Mouse (Mus musculus): ENCODE data around the gene Smurf1. TPM values are rescaled to one million over a fixed set of nuclear protein-coding genes. Genes with fewer than 3 reads are reported as not detected.

Smurf1 gene
- polyA plus RNA-seq, 1 experiment, result 19.7 TPM

DNA sequence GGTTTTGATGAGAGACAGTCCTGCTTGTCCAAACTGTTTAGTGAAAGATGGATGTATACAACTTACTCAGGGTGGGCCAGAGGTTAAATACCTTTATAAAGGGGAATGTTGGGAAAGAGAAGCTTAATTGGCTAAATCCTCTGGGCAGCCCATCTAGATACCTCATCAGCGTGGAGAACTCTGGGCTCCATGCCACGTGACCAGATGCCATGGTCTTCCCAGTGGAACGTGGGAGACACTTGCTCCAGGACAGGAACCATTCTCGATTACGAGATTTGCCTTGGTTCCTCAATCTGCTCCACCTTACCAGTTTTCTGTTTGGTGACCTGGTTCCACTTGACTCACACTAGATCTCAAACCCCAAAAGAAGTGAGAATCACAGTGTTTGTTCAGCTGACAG lies 116.9 kb downstream of the Smurf1 start:
- Histone ChIP-seq H3K4me3 (ENCODE audit: low read depth, low read length) (no peak overlapping the region), H3K36me3 (ENCODE audit: control insufficient read depth, insufficient read depth, low read length, poor library complexity, severe bottlenecking) (peaks cover under 1% of the 10 kb centered on the region; the same call in 1 of the 2 replicates), H3K27ac (ENCODE audit: insufficient read depth, low read length) (no peak overlapping the region), H3K9ac (ENCODE audit: low read depth, poor library complexity, severe bottlenecking) (no peak overlapping the region), H3K4me1 (ENCODE audit: control insufficient read depth, insufficient read depth, low read length) (no peaks in the 10 kb centered on the region), H3K27me3 (ENCODE audit: control insufficient read depth, insufficient read depth, low read length, poor library complexity, severe bottlenecking) (no peaks in the 10 kb centered on the region), H3K9me3 (replicated peaks; ENCODE audit: control insufficient read depth, insufficient read depth, low read length, poor library complexity, severe bottlenecking) (no peaks in the 10 kb centered on the region)
- TF ChIP-seq EP300 (IDR thresholded peaks at IDR 0.05; ENCODE audit: insufficient read depth, low read depth, low read length), result no peak
- no peak for TF ChIP-seq POLR2A (IDR thresholded peaks at IDR 0.05; ENCODE audit: insufficient read depth, low read length)
- TF ChIP-seq CTCF (IDR thresholded peaks at IDR 0.05; ENCODE audit: low read depth, low read length), result no peak

DNA sequence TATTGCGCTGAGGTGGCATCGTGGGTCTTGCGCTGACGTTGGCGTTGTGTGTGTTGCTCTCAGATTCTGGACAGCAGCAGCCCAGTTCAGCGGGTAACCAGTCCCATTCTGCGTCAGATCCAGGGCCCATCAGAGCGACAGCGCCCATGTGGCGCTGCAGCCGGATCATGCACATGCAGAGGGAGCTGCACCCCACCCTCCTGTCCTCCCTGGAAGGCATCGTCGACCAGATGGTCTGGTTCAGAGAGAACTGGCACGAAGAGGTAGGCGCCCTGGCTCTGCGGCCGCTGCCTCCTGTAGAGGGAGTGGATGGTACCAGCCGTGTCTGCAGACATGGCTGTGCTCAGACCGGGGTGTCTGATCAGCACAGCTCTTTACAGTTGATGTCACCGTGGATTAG lies 120.3 kb downstream of the Smurf1 start:
- no peak overlapping the region for H3K4me3 ChIP-seq (ENCODE audit: low read depth, low read length)
- no peaks in the 10 kb centered on the region for H3K27me3 ChIP-seq (ENCODE audit: control insufficient read depth, insufficient read depth, low read length, poor library complexity, severe bottlenecking)
- H3K9ac ChIP-seq (ENCODE audit: low read depth, poor library complexity, severe bottlenecking), result no peak overlapping the region
- no peak overlapping the region for H3K27ac ChIP-seq (ENCODE audit: insufficient read depth, low read length)
- TF ChIP-seq POLR2A (IDR thresholded peaks at IDR 0.05; ENCODE audit: insufficient read depth, low read length) (no peak), EP300 (IDR thresholded peaks at IDR 0.05; ENCODE audit: insufficient read depth, low read depth, low read length) (no peak), CTCF (IDR thresholded peaks at IDR 0.05; ENCODE audit: low read depth, low read length) (no peak)
- H3K36me3 ChIP-seq (ENCODE audit: control insufficient read depth, insufficient read depth, low read length, poor library complexity, severe bottlenecking), result peaks cover 5% of the 10 kb centered on the region
- H3K9me3 ChIP-seq (replicated peaks; ENCODE audit: control insufficient read depth, insufficient read depth, low read length, poor library complexity, severe bottlenecking), result no peaks in the 10 kb centered on the region
- H3K4me1 ChIP-seq (ENCODE audit: control insufficient read depth, insufficient read depth, low read length), result no peaks in the 10 kb centered on the region

DNA sequence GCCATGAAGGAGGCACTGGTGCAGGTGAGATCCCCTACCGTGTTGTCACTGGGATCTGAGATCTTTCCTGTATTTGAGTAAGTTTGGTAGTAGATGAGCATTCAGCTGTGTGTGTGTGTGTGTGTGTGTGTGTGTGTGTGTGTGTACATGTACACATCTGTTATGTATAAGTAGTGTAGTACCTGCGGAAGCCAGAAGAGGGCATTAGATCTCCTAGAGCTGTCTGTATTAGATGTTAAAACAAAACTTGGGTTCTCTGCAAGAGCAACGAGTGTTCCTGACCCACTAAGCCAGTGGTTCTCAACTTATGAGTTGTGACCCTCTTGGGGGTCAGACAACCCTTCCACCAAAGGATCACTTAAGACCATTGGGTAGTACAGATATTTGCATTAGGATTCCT lies 129.5 kb downstream of the Smurf1 start:
- Histone ChIP-seq H3K4me1 (ENCODE audit: control insufficient read depth, insufficient read depth, low read length) (no peaks in the 10 kb centered on the region), H3K9me3 (replicated peaks; ENCODE audit: control insufficient read depth, insufficient read depth, low read length, poor library complexity, severe bottlenecking) (no peaks in the 10 kb centered on the region), H3K27me3 (ENCODE audit: control insufficient read depth, insufficient read depth, low read length, poor library complexity, severe bottlenecking) (no peaks in the 10 kb centered on the region), H3K36me3 (ENCODE audit: control insufficient read depth, insufficient read depth, low read length, poor library complexity, severe bottlenecking) (peaks cover 13% of the 10 kb centered on the region), H3K27ac (ENCODE audit: insufficient read depth, low read length) (no peak overlapping the region), H3K4me3 (ENCODE audit: low read depth, low read length) (no peak overlapping the region), H3K9ac (ENCODE audit: low read depth, poor library complexity, severe bottlenecking) (no peak overlapping the region)
- no peak for TF ChIP-seq EP300 (IDR thresholded peaks at IDR 0.05; ENCODE audit: insufficient read depth, low read depth, low read length)
- TF ChIP-seq POLR2A (IDR thresholded peaks at IDR 0.05; ENCODE audit: insufficient read depth, low read length), result no peak
- TF ChIP-seq CTCF (IDR thresholded peaks at IDR 0.05; ENCODE audit: low read depth, low read length), result no peak

- Histone ChIP-seq H3K36me3 (ENCODE audit: control insufficient read depth, insufficient read depth, low read length, poor library complexity, severe bottlenecking) (peaks cover 12% of the 10 kb centered on the region), H3K4me1 (ENCODE audit: control insufficient read depth, insufficient read depth, low read length) (no peaks in the 10 kb centered on the region)
- TF ChIP-seq EP300 (IDR thresholded peaks at IDR 0.05; ENCODE audit: insufficient read depth, low read depth, low read length) (no peak), POLR2A (IDR thresholded peaks at IDR 0.05; ENCODE audit: insufficient read depth, low read length) (no peak), CTCF (IDR thresholded peaks at IDR 0.05; ENCODE audit: low read depth, low read length) (no peak)
Observed at GRCm38 (mm10) chr5:144831840-144832469, 133.7 kb downstream of the Smurf1 start.

DNA sequence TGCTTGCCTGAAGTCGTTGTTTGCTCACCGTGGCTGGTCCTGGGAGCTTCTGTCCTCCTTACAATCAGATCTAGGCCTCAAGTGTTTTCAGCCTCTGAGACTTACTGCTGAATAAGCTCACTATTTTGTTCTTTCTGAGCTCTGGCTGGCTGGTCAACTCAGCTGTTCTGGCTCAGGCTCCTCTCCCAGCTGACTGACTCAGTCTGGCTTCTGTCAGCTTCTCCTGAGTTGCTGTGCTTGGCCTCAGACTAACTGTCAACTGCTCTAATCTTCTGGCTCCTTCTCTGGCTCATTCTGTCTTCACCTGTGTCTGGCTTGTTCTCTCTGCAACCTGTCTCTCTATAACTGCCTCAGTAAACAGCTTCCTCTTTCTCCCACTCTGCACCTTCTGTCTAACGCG lies 136.0 kb downstream of the Smurf1 start:
- Histone ChIP-seq H3K4me3 (ENCODE audit: low read depth, low read length) (no peak overlapping the region), H3K9ac (ENCODE audit: low read depth, poor library complexity, severe bottlenecking) (no peak overlapping the region), H3K36me3 (ENCODE audit: control insufficient read depth, insufficient read depth, low read length, poor library complexity, severe bottlenecking) (peaks cover 33% of the 10 kb centered on the region), H3K27ac (ENCODE audit: insufficient read depth, low read length) (no peak overlapping the region), H3K9me3 (replicated peaks; ENCODE audit: control insufficient read depth, insufficient read depth, low read length, poor library complexity, severe bottlenecking) (no peaks in the 10 kb centered on the region), H3K27me3 (ENCODE audit: control insufficient read depth, insufficient read depth, low read length, poor library complexity, severe bottlenecking) (no peaks in the 10 kb centered on the region), H3K4me1 (ENCODE audit: control insufficient read depth, insufficient read depth, low read length) (no peaks in the 10 kb centered on the region)
- TF ChIP-seq EP300 (IDR thresholded peaks at IDR 0.05; ENCODE audit: insufficient read depth, low read depth, low read length), result no peak
- TF ChIP-seq CTCF (IDR thresholded peaks at IDR 0.05; ENCODE audit: low read depth, low read length), result no peak
- no peak for TF ChIP-seq POLR2A (IDR thresholded peaks at IDR 0.05; ENCODE audit: insufficient read depth, low read length)

More at GRCm38 (mm10) chr5:144831840-144832469, 133.7 kb downstream of the Smurf1 start:
- no peaks in the 10 kb centered on the region for H3K9me3 ChIP-seq (replicated peaks; ENCODE audit: control insufficient read depth, insufficient read depth, low read length, poor library complexity, severe bottlenecking)
- H3K9ac ChIP-seq (ENCODE audit: low read depth, poor library complexity, severe bottlenecking), result no peak overlapping the region
- H3K4me3 ChIP-seq (ENCODE audit: low read depth, low read length), result no peak overlapping the region
- H3K27ac ChIP-seq (ENCODE audit: insufficient read depth, low read length), result no peak overlapping the region
- no peaks in the 10 kb centered on the region for H3K27me3 ChIP-seq (ENCODE audit: control insufficient read depth, insufficient read depth, low read length, poor library complexity, severe bottlenecking)

DNA sequence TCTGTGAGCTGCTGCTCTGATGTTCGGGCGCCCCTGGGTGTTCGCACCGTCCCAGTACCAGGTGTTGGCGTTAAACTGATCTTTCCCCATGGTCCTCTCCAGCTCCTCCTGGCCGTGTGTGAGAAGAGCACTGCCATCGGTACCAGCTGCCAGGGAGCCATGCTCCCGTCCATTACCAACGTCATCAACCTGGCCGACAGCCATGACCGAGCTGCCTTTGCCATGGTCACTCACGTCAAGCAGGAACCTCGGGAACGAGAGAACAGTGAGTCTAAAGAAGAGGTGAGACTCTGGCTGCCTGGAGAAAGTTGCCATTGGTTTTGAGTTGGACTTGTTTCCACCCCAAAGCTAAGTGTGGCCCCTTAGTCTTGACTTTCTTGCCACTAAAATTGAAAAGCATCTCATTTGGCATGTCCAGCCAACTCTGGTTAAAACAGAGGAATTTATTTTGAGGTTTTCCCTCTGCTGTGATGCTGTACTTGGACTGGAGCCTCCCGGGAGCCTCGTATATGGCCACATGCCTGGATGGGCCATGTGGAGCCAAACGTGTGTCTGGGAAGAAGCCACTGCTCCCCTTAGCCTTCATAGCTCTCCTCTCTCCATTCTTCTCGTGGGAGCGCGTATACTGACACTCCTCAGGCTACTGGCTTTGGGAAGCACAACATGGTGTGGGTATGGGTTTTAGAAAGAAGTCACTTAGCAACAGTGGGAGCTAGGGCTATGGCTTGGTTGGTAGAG lies 137.1 kb downstream of the Smurf1 start:
- no peak overlapping the region for H3K4me3 ChIP-seq (ENCODE audit: low read depth, low read length)
- H3K4me1 ChIP-seq (ENCODE audit: control insufficient read depth, insufficient read depth, low read length), result no peaks in the 10 kb centered on the region
- no peak for TF ChIP-seq POLR2A (IDR thresholded peaks at IDR 0.05; ENCODE audit: insufficient read depth, low read length)
- TF ChIP-seq CTCF (IDR thresholded peaks at IDR 0.05; ENCODE audit: low read depth, low read length), result no peak
- TF ChIP-seq EP300 (IDR thresholded peaks at IDR 0.05; ENCODE audit: insufficient read depth, low read depth, low read length), result no peak
- H3K9ac ChIP-seq (ENCODE audit: low read depth, poor library complexity, severe bottlenecking), result no peak overlapping the region
- H3K36me3 ChIP-seq (ENCODE audit: control insufficient read depth, insufficient read depth, low read length, poor library complexity, severe bottlenecking), result peaks cover 33% of the 10 kb centered on the region
- no peak overlapping the region for H3K27ac ChIP-seq (ENCODE audit: insufficient read depth, low read length)
- H3K27me3 ChIP-seq (ENCODE audit: control insufficient read depth, insufficient read depth, low read length, poor library complexity, severe bottlenecking), result no peaks in the 10 kb centered on the region
- H3K9me3 ChIP-seq (replicated peaks; ENCODE audit: control insufficient read depth, insufficient read depth, low read length, poor library complexity, severe bottlenecking), result no peaks in the 10 kb centered on the region

Other genes with a start within 250 kb of the Smurf1 start
- 1.8 and 2.9 TPM in 2 replicates for gene Tmem130, start 204.0 kb downstream of the Smurf1 start, polyA plus RNA-seq (2011; ENCODE audit: insufficient read depth, insufficient read length, low read depth, missing spikeins)
- 106 and 116 TPM in 2 replicates for gene Trrap, start 198.1 kb downstream of the Smurf1 start, polyA plus RNA-seq (2011; ENCODE audit: insufficient read depth, insufficient read length, low read depth, missing spikeins)
- gene Gm4871, start 66.9 kb upstream of the Smurf1 start, polyA plus RNA-seq (2011; ENCODE audit: insufficient read depth, insufficient read length, low read depth, missing spikeins), result not detected in 2 replicates
- not detected in 2 replicates for gene 1700018F24Rik, start 77.1 kb upstream of the Smurf1 start, polyA plus RNA-seq (2011; ENCODE audit: insufficient read depth, insufficient read length, low read depth, missing spikeins)
- gene Arpc1a, start 118.0 kb upstream of the Smurf1 start, polyA plus RNA-seq (2011; ENCODE audit: insufficient read depth, insufficient read length, low read depth, missing spikeins), result 110 and 123 TPM in 2 replicates
- gene Kpna7, start 118.2 kb upstream of the Smurf1 start, polyA plus RNA-seq (2011; ENCODE audit: insufficient read depth, insufficient read length, low read depth, missing spikeins), result not detected in 2 replicates
- gene Arpc1b, start 148.4 kb upstream of the Smurf1 start, polyA plus RNA-seq (2011; ENCODE audit: insufficient read depth, insufficient read length, low read depth, missing spikeins), result 92.3 and 108 TPM in 2 replicates
- 229 and 237 TPM in 2 replicates for gene Pdap1, start 174.4 kb upstream of the Smurf1 start, polyA plus RNA-seq (2011; ENCODE audit: insufficient read depth, insufficient read length, low read depth, missing spikeins)
- 104 and 112 TPM in 2 replicates for gene Bud31, start 174.5 kb upstream of the Smurf1 start, polyA plus RNA-seq (2011; ENCODE audit: insufficient read depth, insufficient read length, low read depth, missing spikeins)
- gene Ptcd1, start 201.3 kb upstream of the Smurf1 start, polyA plus RNA-seq (2011; ENCODE audit: insufficient read depth, insufficient read length, low read depth, missing spikeins), result 14.1 and 17.1 TPM in 2 replicates
- gene Cpsf4, start 201.4 kb upstream of the Smurf1 start, polyA plus RNA-seq (2011; ENCODE audit: insufficient read depth, insufficient read length, low read depth, missing spikeins), result 47.9 and 49.6 TPM in 2 replicates
- gene Atp5j2, start 226.2 kb upstream of the Smurf1 start, polyA plus RNA-seq (2011; ENCODE audit: insufficient read depth, insufficient read length, low read depth, missing spikeins), result 300 and 316 TPM in 2 replicates
- gene Zkscan14, start 236.0 kb upstream of the Smurf1 start, polyA plus RNA-seq (2011; ENCODE audit: insufficient read depth, insufficient read length, low read depth, missing spikeins), result 3.9 and 6.0 TPM in 2 replicates
- gene Zkscan5, start 238.7 kb upstream of the Smurf1 start, polyA plus RNA-seq (2011; ENCODE audit: insufficient read depth, insufficient read length, low read depth, missing spikeins), result 20.3 and 20.4 TPM in 2 replicates

All from ES-Bruce4 (cell line).